ENCODE assay signal across 1 mouse cellular context in the genomic region with DNA sequence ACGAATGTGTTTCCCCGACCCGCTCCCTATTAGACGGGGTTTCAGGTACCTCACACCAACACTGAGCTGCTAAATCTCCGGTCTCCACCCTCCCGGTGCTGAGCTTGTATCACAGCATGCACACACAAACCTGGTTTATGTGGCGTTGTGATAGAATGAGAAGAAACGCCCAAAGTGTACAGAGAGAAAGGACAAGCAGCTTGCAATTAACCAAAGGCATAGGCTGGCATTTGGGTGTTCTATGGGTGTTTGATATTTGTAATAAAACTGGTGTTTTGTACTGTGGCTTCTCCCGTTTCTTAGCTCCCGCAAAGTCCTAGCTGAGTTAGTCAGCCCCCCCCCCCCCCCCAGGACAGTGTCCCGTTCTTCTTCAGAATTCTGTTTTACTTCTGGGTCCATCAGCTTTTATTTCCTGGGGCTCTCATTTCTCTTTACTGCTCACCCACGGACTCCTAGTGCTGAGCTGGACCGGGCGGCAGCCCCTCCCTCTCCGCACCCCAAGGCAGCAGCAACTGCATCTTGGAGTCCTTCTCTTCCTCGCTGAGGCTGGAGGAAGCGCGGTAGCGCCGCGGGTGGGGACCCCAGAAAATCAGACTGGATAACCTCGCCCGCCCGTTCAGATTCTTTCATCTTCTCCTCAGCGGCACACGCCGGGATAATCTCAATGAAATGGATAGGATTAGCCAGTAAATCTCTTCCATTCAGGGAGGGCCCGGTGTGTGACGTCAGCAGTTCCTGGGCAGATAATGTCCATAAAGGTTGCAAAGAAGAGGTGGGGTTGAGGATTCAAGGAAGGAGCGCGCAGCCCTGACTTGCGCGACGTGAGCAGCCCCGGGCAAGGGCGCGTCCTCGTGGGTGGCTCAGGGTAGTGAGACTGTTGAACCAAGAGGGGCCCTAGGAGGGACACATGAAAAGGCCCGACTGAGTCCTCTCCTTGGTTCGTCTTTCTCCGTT.
TF ChIP-seq lines count a peak whose summit lies in the region.

Gene Psmb8 (plus strand): TSS at position 781 of the 954 bp plus-strand sequence.

TF ChIP-seq in CH12.LX, 34 proteins besides CTCF, POLR2A, EP300 and RAD21 (continued from another document):
- TF ChIP-seq POLR2AphosphoS2 (IDR thresholded peaks at IDR 0.05; ENCODE audit: low read depth, low read length) (peak; percentile 91; the same call in 1 of the 2 replicates), KAT2A (IDR thresholded peaks at IDR 0.05; ENCODE audit: insufficient replicate concordance, low read length) (no peak), NELFE (IDR thresholded peaks at IDR 0.05; ENCODE audit: low read depth, low read length) (no peak), CHD1 (IDR thresholded peaks at IDR 0.05; ENCODE audit: low read depth, low read length) (0 out of 2 replicates have a peak, but pooled peaks have one; percentile 33), E2F4 (IDR thresholded peaks at IDR 0.05; ENCODE audit: insufficient replicate concordance, low read depth, low read length) (no peak), PAX5 (IDR thresholded peaks at IDR 0.05; ENCODE audit: low read length) (no peak), ZKSCAN1 (IDR thresholded peaks at IDR 0.05; ENCODE audit: borderline replicate concordance, low read depth, low read length) (no peak), UBTF (IDR thresholded peaks at IDR 0.05; ENCODE audit: low read depth, low read length) (peak; percentile 52; the same call in 1 of the 2 replicates), HCFC1 (IDR thresholded peaks at IDR 0.05; ENCODE audit: low read depth, low read length) (no peak; the same call in 1 of the 2 replicates), ETS1 (conservative IDR thresholded peaks at IDR 0.05; ENCODE audit: low read depth, low read length) (no peak; the same call in 1 of the 2 replicates), MYC (IDR thresholded peaks at IDR 0.05; ENCODE audit: low read depth, low read length) (0 out of 2 replicates have a peak, but pooled peaks have one; percentile 22), MAX (IDR thresholded peaks at IDR 0.05; ENCODE audit: low read length) (no peak), RCOR1 (conservative IDR thresholded peaks at IDR 0.05; ENCODE audit: low read depth, low read length) (no peak), MAFK (IDR thresholded peaks at IDR 0.05; ENCODE audit: insufficient replicate concordance, low read length) (no peak), TCF12 (IDR thresholded peaks at IDR 0.05; ENCODE audit: low read depth, low read length) (no peak), SMC3 (IDR thresholded peaks at IDR 0.05; ENCODE audit: low read depth, low read length) (peak; percentile 11; the same call in 1 of the 2 replicates), ZMIZ1 (IDR thresholded peaks at IDR 0.05; ENCODE audit: low read depth, low read length) (no peak), NRF1 (IDR thresholded peaks at IDR 0.05; ENCODE audit: low read depth, low read length) (peak; percentile 60), USF1 (IDR thresholded peaks at IDR 0.05; ENCODE audit: low read depth, low read length) (no peak), MEF2A (IDR thresholded peaks at IDR 0.05; ENCODE audit: borderline replicate concordance, low read depth, low read length) (0 out of 2 replicates have a peak, but pooled peaks have one; percentile 17), MAZ (IDR thresholded peaks at IDR 0.05; ENCODE audit: low read depth, low read length) (no peak), BHLHE40 (IDR thresholded peaks at IDR 0.05; ENCODE audit: low read depth, low read length) (0 out of 2 replicates have a peak, but pooled peaks have one; percentile 20), MXI1 (IDR thresholded peaks at IDR 0.05; ENCODE audit: low read depth, low read length) (no peak), ELF1 (IDR thresholded peaks at IDR 0.05; ENCODE audit: low read depth, low read length) (peak; percentile 64), JUN (IDR thresholded peaks at IDR 0.05; ENCODE audit: insufficient read depth, low read depth, low read length) (no peak), ZNF384 (IDR thresholded peaks at IDR 0.05; ENCODE audit: low read depth, low read length) (no peak), TBP (conservative IDR thresholded peaks at IDR 0.05; ENCODE audit: low read depth, low read length) (no peak), JUND (conservative IDR thresholded peaks at IDR 0.05; ENCODE audit: low read depth, low read length) (no peak)
TF ChIP-seq in CH12.LX: peak in this region for 11.
